Mouse (Mus musculus) layer of hippocampus, postnatal 14 days (tissue): ENCODE measurements at regions not wholly inside any gene's neighbourhood (a gene's known extent, or its start where the extent isn't known, plus 50 kb on each side); places are given as distances from the start of the nearest gene placed in this dataset.

Experiments
- DNase-seq, 2 experiments: peaks; one replicate each; pipeline ENCODE4 v3.0.0; 2021 to 2022; ENCODE audit warnings: low spot score in 2 of 2, mixed read lengths in 1 of 2

DNA sequence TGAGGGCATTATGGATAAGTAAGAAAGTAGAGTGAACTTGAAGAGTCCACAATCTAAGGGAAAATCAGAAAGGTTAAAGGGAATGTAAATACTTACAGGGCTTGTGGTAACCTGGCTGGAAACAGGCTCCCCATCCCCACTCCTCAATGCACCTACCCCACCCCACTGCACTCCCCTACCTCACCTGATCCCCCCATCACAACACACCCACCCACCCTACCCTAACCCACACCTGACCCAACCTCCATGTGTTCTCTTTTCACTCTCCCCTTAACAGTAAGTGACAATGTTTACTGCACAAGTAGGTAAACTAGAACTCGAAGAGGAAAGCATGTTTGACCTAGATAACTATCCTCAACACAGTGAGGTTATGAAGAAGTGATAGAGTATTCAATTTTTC lies 247.9 kb upstream of the Zc3h15 start:
- no peak for DNase-seq

DNA sequence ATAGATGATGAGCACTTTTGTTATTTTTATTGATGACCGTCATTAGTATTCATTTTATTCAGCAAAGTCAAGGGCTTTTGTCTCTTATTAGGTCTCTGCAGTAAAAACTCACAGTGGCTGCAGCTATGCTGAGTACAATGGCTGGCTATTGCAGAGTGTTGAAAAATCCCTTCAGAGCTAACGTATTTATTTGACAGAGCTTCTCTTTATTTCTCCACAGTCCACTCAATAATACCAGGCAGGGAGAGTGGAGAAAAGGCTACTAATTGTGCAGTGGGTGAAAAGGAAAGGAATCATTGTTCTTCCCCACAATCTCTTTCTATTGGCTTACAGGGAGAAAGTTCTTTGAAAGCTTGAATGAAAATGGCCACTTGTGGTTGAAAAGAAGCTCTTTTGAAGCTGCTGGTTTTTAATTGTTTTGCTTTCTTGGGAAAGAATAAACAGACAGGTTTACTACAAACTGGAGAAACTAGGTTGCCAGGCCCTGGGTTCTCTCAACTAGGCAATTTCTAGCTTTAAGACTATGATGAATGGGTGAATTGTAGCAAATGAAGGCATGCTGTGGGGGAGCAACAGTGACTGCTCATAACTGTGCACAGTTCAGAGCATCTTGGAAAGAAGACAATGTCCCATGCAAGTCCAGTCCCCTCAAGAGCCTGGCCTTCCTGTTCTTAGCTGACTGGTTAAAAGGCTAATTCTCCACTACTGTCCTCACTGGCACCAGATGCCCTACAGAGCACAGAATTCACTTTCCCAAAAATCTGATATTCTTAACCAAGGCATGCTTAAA lies 247.2 kb upstream of the Zc3h15 start:
- peak in 1 of 2 experiments; percentile 12 for DNase-seq

DNA sequence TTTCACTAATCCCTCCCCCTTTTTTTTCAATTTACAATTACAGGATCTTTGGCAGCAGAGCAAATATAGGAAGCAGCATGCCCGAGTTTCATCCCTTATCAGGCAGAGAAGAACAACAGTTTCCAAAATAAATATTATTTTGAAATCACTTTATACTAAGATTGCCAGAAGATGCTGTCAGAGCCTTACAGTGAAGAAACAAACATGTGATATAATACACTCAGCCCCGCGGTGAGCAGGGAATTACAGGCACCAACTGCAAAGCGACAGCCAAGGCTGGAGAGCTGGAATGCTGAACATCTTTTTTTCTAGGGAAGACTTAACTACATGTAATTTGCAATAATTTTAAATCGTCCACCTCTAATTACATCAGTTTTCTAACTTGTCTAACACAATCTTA lies 201.5 kb upstream of the Zc3h15 start:
- DNase-seq, result no peak

DNA sequence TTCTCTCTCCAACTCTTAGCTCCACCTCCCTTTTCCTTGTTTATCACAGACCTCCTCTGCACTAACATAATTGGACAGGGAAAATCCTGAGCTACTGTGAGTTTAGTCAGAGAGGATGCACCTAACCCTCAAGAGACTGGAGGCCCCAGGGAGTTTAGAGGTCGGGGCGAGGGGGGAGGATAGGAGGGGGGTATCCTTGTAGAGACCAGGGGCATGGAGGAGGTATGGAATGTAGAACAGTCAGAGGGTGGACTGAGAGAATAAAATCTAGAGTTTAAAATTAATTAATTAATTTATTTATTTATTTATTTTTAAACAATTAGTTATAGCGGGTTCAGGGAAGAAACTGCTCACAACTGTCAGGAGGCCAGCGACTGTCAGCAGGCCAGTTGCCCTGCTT lies 192.9 kb upstream of the Zc3h15 start:
- no peak for DNase-seq
